Mouse (Mus musculus): ENCODE results near the gene 4930523C07Rik.

Gene 4930523C07Rik

GRCm38 (mm10) chr1:160046786-160047185, 2.6 kb downstream of the 4930523C07Rik start:
- no peak for DNase-seq

- no peak for DNase-seq
Observed at GRCm38 (mm10) chr1:160047481-160047931, 3.3 kb downstream of the 4930523C07Rik start.

- DNase-seq: no peak
Observed at GRCm38 (mm10) chr1:160049131-160049880, 5.1 kb downstream of the 4930523C07Rik start.

DNA sequence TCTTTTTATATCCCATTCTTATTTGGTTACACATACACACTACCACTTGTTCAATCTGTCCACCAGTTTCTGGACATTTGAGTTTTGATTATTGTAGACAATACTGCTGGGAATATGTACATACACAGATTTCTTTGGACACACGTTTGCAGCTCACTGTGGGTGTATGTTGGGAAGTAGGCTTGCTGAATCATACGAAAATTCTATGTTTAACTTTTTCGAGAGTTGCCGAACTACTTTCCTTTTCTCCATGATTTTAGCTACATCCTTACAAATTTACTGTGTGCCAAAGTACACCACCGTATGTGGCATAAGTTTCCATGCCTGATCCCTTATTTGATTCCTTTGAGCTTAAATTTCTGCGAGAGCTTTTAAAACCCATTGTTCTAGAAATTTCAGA, 6.7 kb downstream of the 4930523C07Rik start:
- DNase-seq: no peak

DNA sequence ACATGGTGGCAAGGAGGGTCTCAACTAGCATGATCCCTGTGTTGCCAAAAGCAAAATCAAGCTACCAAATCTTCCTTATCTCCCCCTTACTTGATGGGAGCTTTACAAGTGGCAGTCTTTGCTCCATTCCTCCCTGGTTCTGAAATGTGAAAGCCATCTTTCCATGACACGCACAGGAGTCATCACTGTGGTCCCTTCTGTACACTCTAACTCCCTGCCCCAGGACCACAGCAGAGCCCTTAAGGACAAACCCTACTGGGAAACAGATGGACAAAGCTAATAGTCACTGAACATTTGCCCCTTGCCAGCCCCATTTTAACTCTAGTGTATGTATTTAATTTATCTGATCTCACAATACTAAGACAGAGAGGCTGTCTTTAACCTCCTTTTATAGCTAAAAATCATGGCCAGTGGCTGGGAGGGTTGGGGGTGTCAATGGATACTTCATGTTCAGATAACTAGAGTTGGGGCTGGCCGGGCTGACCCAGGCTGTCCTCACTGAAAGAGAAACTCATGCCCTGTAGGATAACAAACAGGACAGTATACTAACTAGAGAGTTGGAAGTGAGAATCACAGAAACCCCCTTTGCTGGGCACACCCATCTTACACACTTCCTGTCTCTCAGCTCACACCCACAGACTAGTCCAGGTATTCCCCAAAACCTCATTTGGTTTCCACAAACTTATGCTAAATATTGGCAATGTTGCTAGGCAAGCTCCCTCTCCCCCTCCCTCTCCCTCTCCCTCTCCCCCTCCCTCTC, 8.6 kb downstream of the 4930523C07Rik start:
- no peak for DNase-seq

DNA sequence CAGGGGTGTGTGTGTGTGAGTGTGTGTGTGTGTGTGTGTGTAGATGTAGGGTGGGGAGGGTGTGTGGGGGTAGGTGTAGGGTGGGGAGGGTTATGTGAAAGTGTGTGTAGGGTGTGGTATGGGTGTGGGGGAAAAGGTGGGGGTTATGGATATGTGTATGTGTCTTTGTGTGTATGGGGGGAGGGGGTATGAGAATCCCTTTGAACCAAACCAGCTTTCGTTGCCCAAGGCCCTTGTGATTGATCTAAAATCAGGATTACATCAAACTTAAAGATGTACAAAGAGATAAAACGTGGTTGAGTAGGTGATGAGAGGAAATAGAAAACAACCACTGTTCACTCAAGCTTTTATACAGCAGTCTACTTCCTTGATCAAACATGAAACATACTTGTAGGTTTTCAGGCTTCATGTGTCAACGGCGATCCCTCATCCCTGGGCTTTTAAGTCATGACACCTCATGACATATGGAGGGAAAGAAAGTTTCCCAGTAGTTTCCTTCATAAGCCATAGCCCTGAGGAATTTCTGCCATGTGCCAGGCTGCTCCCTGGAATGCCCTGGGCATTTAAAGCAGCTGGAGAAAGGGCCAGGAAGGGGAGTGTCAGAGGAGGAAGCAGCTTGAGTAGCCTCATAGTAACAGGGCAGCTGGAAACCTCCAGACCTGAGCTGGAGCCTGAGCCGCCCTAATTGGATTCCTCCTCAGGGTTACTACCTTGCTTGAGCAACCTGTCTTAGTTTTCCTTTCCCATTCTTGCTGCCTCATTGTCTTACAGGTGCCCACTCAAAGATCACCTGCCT, 9.5 kb downstream of the 4930523C07Rik start:
- DNase-seq: no peak

GRCm38 (mm10) chr1:160054366-160055078, 10.3 kb downstream of the 4930523C07Rik start:
- DNase-seq: no peak

GRCm38 (mm10) chr1:160057657-160058056, 13.5 kb downstream of the 4930523C07Rik start:
- DNase-seq: peak in 1 of 2 experiments; percentile 54

GRCm38 (mm10) chr1:160059908-160060307, 15.7 kb downstream of the 4930523C07Rik start:
- no peak for DNase-seq

DNA sequence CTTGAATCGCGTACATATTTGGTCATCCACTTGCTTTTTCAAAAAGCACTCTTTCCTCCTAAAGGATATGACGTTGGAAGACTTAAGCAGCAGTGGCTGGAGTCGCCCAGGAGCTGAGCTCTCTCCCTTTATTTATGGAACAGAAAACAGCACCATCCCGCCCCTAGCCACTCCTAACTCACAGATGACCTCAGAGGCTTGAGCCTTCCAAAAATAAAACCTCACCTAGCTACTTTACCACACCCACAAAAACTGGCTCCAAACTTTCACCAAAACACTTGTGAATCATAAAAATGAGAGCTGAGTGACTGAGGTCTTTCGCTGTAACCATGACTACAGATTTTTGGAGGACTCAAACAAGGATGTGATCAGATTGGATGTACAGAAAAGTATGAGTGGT, 16.4 kb downstream of the 4930523C07Rik start:
- DNase-seq: no peak

DNA sequence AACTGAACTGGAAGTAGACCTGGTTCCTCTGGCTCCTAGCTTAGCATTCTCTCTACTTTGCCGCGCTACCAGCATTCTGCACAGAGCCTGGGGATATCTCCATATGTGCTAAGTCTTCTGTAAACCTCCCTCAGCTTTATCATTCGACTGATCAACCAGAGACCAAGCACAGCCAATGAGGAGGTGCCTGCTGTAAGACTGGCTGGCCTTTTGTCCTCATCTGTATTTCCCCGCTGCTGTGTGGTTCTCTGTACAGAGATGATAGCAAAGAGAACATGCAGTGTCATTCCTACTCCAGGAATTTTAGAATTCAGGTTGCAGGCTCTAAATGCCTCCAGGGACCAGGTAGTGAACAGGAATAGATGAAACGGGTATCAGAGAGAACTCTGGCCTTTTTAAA, 17.1 kb downstream of the 4930523C07Rik start:
- DNase-seq: no peak

DNA sequence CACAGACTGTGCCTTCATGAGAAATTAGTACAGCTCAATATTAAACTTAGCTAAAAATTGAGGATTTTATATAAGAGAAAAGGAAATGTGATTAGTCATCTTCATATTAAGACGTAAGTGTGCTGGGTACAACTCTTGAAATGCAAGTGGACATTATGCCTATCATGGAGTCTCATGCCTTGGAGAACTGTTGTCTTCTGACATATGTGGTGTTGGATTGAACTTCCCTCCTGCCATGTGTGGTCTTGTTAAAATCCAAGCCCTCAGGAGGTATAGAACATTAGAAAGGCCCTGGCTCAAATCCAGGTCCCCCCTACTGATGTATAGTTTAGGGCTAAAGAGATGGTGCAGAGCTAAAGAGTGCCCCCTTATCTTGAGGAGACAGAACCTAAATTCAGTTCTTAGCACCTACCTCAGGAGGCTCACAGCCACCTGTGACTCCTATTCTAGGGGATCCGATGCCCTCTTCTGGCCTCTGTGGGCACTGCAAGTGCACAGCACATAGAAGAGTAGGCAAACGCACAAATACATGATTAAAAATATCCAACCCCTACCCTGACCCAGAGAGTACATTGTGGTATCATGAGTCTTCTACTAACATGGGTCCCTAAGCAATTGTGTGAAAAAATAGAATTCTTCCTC, 17.7 kb downstream of the 4930523C07Rik start:
- DNase-seq: peak; percentile 59 to 65

DNA sequence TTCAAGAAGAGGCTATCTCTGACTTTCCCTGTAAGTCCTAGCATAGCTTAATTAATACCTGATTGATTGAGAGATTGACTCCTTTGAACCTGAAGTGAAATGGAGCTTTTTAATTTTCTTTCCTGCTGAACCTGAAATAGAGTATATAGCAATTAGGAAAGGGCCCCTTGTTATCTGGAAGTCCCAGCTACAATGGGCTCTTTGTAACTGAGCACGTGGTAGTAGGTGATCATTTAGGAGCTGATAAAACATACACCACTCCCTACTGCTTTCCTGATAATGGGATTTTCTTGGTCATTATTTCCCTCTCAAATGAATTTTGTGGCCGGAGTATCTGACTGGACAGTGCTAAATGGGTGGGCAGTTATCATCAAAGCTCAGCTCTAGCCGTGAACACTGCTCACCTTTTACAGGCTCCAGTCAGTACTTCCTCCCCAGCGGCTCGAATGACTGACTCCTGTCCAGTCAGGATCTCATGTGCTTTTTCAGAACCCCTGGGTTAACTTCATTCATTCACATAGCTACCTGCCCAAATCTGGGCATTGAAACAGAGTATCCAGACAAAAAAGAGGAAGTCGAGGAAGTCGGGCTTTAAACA, 20.5 kb downstream of the 4930523C07Rik start:
- DNase-seq: no peak

DNA sequence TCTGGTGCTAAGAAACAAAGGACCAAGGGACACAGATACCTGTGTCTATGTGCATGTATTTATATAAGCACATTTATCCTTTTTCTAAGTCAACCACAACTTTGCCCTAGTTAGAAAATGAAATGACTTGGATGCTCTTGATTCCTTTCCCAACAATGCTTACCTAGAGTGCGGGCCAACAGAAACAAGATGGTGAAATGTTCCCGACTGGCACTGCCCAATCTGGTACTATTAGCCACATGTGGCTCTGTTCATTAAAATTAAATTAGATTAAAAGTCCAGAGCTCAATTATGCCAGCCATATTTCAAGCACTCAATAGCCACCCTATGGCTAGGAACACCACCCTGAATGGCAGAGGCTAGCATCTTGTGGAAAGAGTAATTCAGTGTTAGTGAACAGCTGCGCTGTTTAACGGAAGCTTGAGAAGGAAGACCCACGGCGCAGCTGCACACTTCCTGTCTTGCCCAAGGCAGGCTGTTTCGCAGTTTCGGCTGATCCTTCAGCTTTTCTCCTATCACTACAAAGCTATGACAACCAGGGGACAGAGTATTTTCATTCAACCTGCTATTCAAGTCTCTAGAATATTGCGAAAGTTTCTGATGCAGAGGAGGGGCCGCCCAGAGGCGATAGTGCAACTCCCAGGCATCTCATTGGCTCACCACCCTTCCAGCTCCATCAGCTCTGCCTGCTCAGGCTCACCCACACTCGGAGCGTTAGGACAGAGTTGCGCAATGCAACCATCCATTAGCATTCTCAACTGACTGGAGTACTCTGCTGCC, 34.9 kb downstream of the 4930523C07Rik start:
- peak in 1 of 2 experiments; percentile 15 for DNase-seq

GRCm38 (mm10) chr1:160080800-160081436, 36.7 kb downstream of the 4930523C07Rik start:
- DNase-seq: peak; percentile 86 to 88

DNA sequence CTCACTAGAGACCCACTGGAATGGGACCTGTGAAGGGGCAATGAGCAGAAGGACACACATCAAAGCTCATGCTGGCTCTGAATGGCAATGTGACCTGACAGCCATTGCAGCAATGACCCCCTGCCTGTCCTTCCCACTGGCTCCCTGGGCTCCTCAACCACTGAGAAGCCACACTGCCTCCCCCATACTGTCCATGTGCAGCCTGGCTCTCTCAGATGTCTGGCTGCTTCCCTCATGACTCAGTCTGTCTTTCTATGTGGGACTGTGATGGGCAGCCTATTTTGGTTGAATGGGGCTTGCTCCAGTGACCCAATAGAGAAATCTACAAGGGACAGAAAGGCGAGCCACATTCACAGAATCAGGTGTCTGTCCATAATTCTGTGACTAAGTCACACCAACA, 38.5 kb downstream of the 4930523C07Rik start:
- no peak for DNase-seq

DNA sequence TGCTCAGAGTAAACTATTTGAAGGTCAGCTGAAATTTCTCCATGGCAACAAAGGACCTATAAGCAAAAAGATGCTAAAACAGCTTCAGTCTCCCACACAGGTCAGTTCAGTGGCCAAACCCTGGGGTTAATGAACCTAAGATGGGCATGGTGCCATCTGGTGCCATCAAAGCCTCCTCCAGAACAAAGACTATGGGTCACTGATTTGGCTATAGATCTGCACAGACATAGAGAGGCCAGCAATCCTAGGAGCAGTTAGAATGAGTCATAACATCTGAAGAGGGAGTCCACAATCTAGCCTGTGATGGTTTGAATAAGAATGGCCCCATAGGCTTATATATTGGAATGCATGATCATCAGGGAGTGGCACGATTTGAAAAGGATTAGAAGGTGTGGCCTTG, 40.1 kb downstream of the 4930523C07Rik start:
- no peak for DNase-seq

GRCm38 (mm10) chr1:160086651-160087050, 42.5 kb downstream of the 4930523C07Rik start:
- DNase-seq: no peak

DNA sequence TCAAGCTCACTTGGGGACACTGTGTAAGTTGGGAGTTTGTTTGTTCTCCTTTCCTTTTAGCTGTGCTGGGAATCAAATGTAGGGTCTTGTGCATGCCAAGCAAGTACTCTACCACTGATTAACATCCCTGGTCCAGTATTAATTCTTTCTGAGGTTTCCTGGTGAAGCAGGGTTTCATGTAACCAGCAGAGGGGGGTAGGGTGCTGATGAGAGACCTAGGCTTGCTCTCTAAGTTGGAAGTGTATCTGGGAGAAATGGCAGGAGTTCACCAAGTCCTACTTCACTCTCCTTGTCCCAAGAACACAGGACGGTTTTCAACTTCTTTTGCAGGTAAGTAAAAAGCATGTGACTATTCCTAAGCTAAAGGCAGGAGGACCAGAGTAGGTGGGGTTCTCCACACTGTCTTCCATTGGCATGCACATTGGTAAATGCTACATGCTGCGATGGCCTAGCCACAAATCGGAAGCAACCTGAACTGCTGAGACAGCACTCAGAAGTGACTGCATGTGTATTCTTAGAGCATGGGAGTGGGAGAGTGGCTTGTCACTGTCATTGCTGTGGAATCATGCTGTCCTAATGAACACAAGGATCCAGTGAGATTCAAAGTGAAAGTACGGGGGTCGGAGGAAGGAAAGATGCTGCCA, 55.6 kb downstream of the 4930523C07Rik start:
- DNase-seq: peak; percentile 20 to 49

DNA sequence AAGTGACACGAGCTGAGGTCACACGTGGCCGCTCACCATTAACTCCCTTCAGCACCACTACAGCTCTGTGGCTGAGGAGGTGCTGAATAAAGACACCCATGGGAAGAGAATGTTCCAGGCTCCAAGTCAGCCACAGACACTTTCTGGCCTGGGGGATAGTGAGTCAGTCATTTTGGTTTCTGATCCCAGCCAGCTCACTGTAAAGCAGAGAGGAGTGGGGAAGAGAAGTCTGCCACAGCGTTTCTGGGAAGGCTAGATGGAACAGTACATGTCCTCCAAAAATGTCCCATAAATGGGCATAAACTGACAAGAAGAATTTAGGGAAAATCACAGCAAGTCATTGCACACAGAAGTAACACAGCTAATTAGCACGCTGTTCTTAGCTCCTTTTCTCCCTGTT, 56.8 kb downstream of the 4930523C07Rik start:
- no peak for DNase-seq
